Mouse (Mus musculus) hindbrain, embryonic 15.5 days (tissue): ENCODE measurements around the gene Gpm6a. TPM values are rescaled to one million over a fixed set of nuclear protein-coding genes. Genes with fewer than 3 reads are reported as not detected.

Experiments used
- ATAC-seq: fragments of 200-750 bp; cut with Nextera tagmentation; 2 replicates; pipeline ENCODE4 v1.8.0; 2017; ENCODE audit warnings: low read depth, moderate number of reproducible peaks, moderate TSS enrichment; ENCODE audit not compliant: low FRiP score
- H3K27ac ChIP-seq: fragments of 300-500 bp; sonication (generic); replicated peaks from 2 replicates; pipeline ENCODE4 v1.5.1; 2015; ENCODE audit warnings: mild to moderate bottlenecking, inconsistent platforms
- H3K27me3 ChIP-seq: fragments of 300-500 bp; sonication (generic); 2 replicates; pipeline ENCODE4 v1.6.1; 2015; ENCODE audit warnings: control low read depth, inconsistent platforms
- H3K36me3 ChIP-seq: fragments of 300-500 bp; sonication (generic); 2 replicates; pipeline ENCODE4 v1.6.1; 2015; ENCODE audit warnings: control low read depth, inconsistent platforms
- H3K4me1 ChIP-seq: fragments of 300-500 bp; sonication (generic); replicated peaks from 2 replicates; pipeline ENCODE4 v1.6.1; 2015; ENCODE audit warnings: control low read depth, inconsistent platforms
- H3K4me2 ChIP-seq: fragments of 300-500 bp; sonication (generic); 2 replicates; pipeline ENCODE4 v1.6.1; 2015; ENCODE audit warnings: moderate library complexity, mild to moderate bottlenecking, inconsistent platforms
- H3K4me3 ChIP-seq: fragments of 300-500 bp; sonication (generic); 2 replicates; pipeline ENCODE4 v1.5.1; 2015; ENCODE audit warnings: mild to moderate bottlenecking, inconsistent platforms
- H3K9ac ChIP-seq: fragments of 300-500 bp; sonication (generic); 2 replicates; pipeline ENCODE4 v1.6.1; 2015; ENCODE audit warnings: inconsistent platforms
- H3K9me3 ChIP-seq: fragments of 300-500 bp; sonication (generic); 2 replicates; pipeline ENCODE4 v1.6.1; 2016; ENCODE audit warnings: control low read depth, inconsistent platforms
- WGBS: fragments of 180-500 bp; shearing (Covaris S2); methylation state at CpG from one replicate; pipeline ENCODE4 v1.1.7; 2015; 5-methylcytosine and 5-hydroxymethylcytosine counted together
- polyA plus RNA-seq: library from polyadenylated mRNA; unstranded; fragments of >200 nt; fragmentation: Nextera tagmentation; extraction: Ambion mirVana; gene quantifications from 2 replicates; pipeline ENCODE4 v1.2.1, GENCODE M21; 2015

Gene Gpm6a
- 461 and 473 TPM in 2 replicates for polyA plus RNA-seq

GRCm38 (mm10) chr8:54954741-54955455 lies at the start of gene Gpm6a:
Gpm6a (plus strand) TSS chr8:54954843.
- peaks cover 12% of the 10 kb centered on the region for H3K4me1 ChIP-seq

GRCm38 (mm10) chr8:54912891-54913290 lies 41.8 kb upstream of the Gpm6a start:
- H3K4me1 ChIP-seq: no peaks in the 10 kb centered on the region
- ATAC-seq: no peak
- no peaks in the 10 kb centered on the region for H3K27me3 ChIP-seq
- H3K27ac ChIP-seq: no peak overlapping the region
- H3K9me3 ChIP-seq: no peaks in the 10 kb centered on the region
- no peak overlapping the region for H3K9ac ChIP-seq
- H3K4me3 ChIP-seq: no peak overlapping the region
- 96% methylated on average over 2 of the region's 2 CpGs for WGBS
- H3K36me3 ChIP-seq: no peaks in the 10 kb centered on the region
- H3K4me2 ChIP-seq: no peak overlapping the region

More at GRCm38 (mm10) chr8:54954741-54955455, at the start of gene Gpm6a:
- Histone ChIP-seq H3K4me2 (peak within 1 kb of the TSS; percentile 65), H3K27me3 (no peaks in the 10 kb centered on the region), H3K9ac (peak within 1 kb of the TSS; percentile 95), H3K4me3 (peak within 1 kb of the TSS; percentile 73), H3K9me3 (no peaks in the 10 kb centered on the region), H3K36me3 (no peaks in the 10 kb centered on the region), H3K27ac (peak within 1 kb of the TSS; percentile 98)
- ATAC-seq: peak; percentile 93
- 3% methylated on average over 13 of the region's 13 CpGs for WGBS

- ATAC-seq: no peak
- WGBS: 59% methylated on average over 8 of the region's 9 CpGs
- H3K4me2 ChIP-seq: no peak overlapping the region
- H3K36me3 ChIP-seq: no peaks in the 10 kb centered on the region
- H3K9ac ChIP-seq: no peak overlapping the region
- H3K27ac ChIP-seq: no peak overlapping the region
- no peak overlapping the region for H3K4me3 ChIP-seq
- no peaks in the 10 kb centered on the region for H3K9me3 ChIP-seq
- H3K4me1 ChIP-seq: peaks cover 3% of the 10 kb centered on the region
- no peaks in the 10 kb centered on the region for H3K27me3 ChIP-seq
Measured at GRCm38 (mm10) chr8:54917710-54918109, 36.9 kb upstream of the Gpm6a start.

GRCm38 (mm10) chr8:54922160-54922855 lies 32.3 kb upstream of the Gpm6a start:
- no peak overlapping the region for H3K4me2 ChIP-seq
- peaks cover 3% of the 10 kb centered on the region for H3K4me1 ChIP-seq
- peak overlapping the region; percentile 50 for H3K27ac ChIP-seq
- no peaks in the 10 kb centered on the region for H3K36me3 ChIP-seq
- ATAC-seq: peak; percentile 65; the same call in 1 of the 2 replicates
- no peaks in the 10 kb centered on the region for H3K27me3 ChIP-seq
- no peak overlapping the region for H3K9ac ChIP-seq
- 29% methylated on average over 2 of the region's 2 CpGs for WGBS
- H3K9me3 ChIP-seq: no peaks in the 10 kb centered on the region
- H3K4me3 ChIP-seq: no peak overlapping the region

GRCm38 (mm10) chr8:54924936-54925335 lies 29.7 kb upstream of the Gpm6a start:
- no peak overlapping the region for H3K27ac ChIP-seq
- no peaks in the 10 kb centered on the region for H3K9me3 ChIP-seq
- 91% methylated on average over 3 of the region's 3 CpGs for WGBS
- ATAC-seq: no peak
- H3K9ac ChIP-seq: no peak overlapping the region
- no peaks in the 10 kb centered on the region for H3K36me3 ChIP-seq
- H3K27me3 ChIP-seq: no peaks in the 10 kb centered on the region
- H3K4me2 ChIP-seq: no peak overlapping the region
- no peak overlapping the region for H3K4me3 ChIP-seq
- H3K4me1 ChIP-seq: peaks cover 3% of the 10 kb centered on the region

GRCm38 (mm10) chr8:54932306-54932705 lies 22.3 kb upstream of the Gpm6a start:
- no peak for ATAC-seq
- H3K4me1 ChIP-seq: no peaks in the 10 kb centered on the region

GRCm38 (mm10) chr8:54953351-54953750 lies 1.3 kb upstream of the Gpm6a start:
- no peak for ATAC-seq
- Histone ChIP-seq H3K4me1 (no peaks in the 10 kb centered on the region), H3K27ac (peak overlapping the region; percentile 98), H3K9me3 (no peaks in the 10 kb centered on the region), H3K36me3 (no peaks in the 10 kb centered on the region), H3K9ac (peak overlapping the region; percentile 95), H3K4me3 (peak overlapping the region; percentile 73), H3K27me3 (no peaks in the 10 kb centered on the region), H3K4me2 (peak overlapping the region; percentile 65)
- WGBS: 45% methylated on average over 2 of the region's 2 CpGs

More at GRCm38 (mm10) chr8:54932306-54932705, 22.3 kb upstream of the Gpm6a start:
- Histone ChIP-seq H3K4me3 (no peak overlapping the region), H3K4me2 (no peak overlapping the region), H3K9me3 (no peaks in the 10 kb centered on the region), H3K27ac (no peak overlapping the region), H3K9ac (no peak overlapping the region), H3K27me3 (no peaks in the 10 kb centered on the region), H3K36me3 (no peaks in the 10 kb centered on the region)
- 84% methylated on average over 2 of the region's 2 CpGs for WGBS

GRCm38 (mm10) chr8:54954030-54954429 lies 613 bp upstream of the Gpm6a start:
- ATAC-seq: peak; percentile 15; the same call in 1 of the 2 replicates
- H3K9ac ChIP-seq: peak overlapping the region; percentile 95
- H3K36me3 ChIP-seq: no peaks in the 10 kb centered on the region
- H3K27me3 ChIP-seq: no peaks in the 10 kb centered on the region
- H3K4me1 ChIP-seq: peaks cover 4% of the 10 kb centered on the region
- peak overlapping the region; percentile 73 for H3K4me3 ChIP-seq
- H3K27ac ChIP-seq: peak overlapping the region; percentile 98
- 10% methylated on average over 6 of the region's 6 CpGs for WGBS
- H3K9me3 ChIP-seq: no peaks in the 10 kb centered on the region
- peak overlapping the region; percentile 65 for H3K4me2 ChIP-seq

- no peaks in the 10 kb centered on the region for H3K9me3 ChIP-seq
- peaks cover 12% of the 10 kb centered on the region for H3K4me1 ChIP-seq
- no peak for ATAC-seq
- H3K27ac ChIP-seq: peak overlapping the region; percentile 98
- WGBS: 37% methylated on average over 3 of the region's 3 CpGs
- peak overlapping the region; percentile 95 for H3K9ac ChIP-seq
- H3K4me2 ChIP-seq: peak overlapping the region; percentile 65
- no peaks in the 10 kb centered on the region for H3K36me3 ChIP-seq
- peak overlapping the region; percentile 73 for H3K4me3 ChIP-seq
- no peaks in the 10 kb centered on the region for H3K27me3 ChIP-seq
Measured at GRCm38 (mm10) chr8:54955456-54955800, 785 bp downstream of the Gpm6a start.

GRCm38 (mm10) chr8:54955935-54956573 lies 1.4 kb downstream of the Gpm6a start:
- WGBS: 45% methylated on average over 6 of the region's 6 CpGs

GRCm38 (mm10) chr8:54956787-54957186 lies 2.1 kb downstream of the Gpm6a start:
- Histone ChIP-seq H3K4me3 (peak overlapping the region; percentile 48), H3K27ac (peak overlapping the region; percentile 64; the same call in 1 of the 2 replicates), H3K9me3 (no peaks in the 10 kb centered on the region), H3K36me3 (no peaks in the 10 kb centered on the region), H3K4me2 (peak overlapping the region; percentile 60), H3K4me1 (peaks cover 15% of the 10 kb centered on the region), H3K27me3 (no peaks in the 10 kb centered on the region), H3K9ac (peak overlapping the region; percentile 47)
- WGBS: 29% methylated on average over 3 of the region's 3 CpGs
- ATAC-seq: no peak

More at GRCm38 (mm10) chr8:54955935-54956573, 1.4 kb downstream of the Gpm6a start:
- H3K4me3 ChIP-seq: peak overlapping the region; percentile 73
- no peaks in the 10 kb centered on the region for H3K9me3 ChIP-seq
- H3K9ac ChIP-seq: peak overlapping the region; percentile 65
- H3K27me3 ChIP-seq: no peaks in the 10 kb centered on the region
- peak; percentile 55 for ATAC-seq
- H3K4me1 ChIP-seq: peaks cover 15% of the 10 kb centered on the region
- H3K36me3 ChIP-seq: no peaks in the 10 kb centered on the region
- peak overlapping the region; percentile 80 for H3K27ac ChIP-seq
- H3K4me2 ChIP-seq: peak overlapping the region; percentile 47

GRCm38 (mm10) chr8:54957506-54957905 lies 2.9 kb downstream of the Gpm6a start:
- WGBS: 47% methylated on average over 3 of the region's 3 CpGs

More at GRCm38 (mm10) chr8:54957506-54957905, 2.9 kb downstream of the Gpm6a start:
- H3K4me3 ChIP-seq: peak overlapping the region; percentile 48
- H3K4me1 ChIP-seq: peaks cover 15% of the 10 kb centered on the region
- H3K27ac ChIP-seq: no peak overlapping the region; the same call in 1 of the 2 replicates
- H3K36me3 ChIP-seq: no peaks in the 10 kb centered on the region
- peak overlapping the region; percentile 47 for H3K9ac ChIP-seq
- peak overlapping the region; percentile 60 for H3K4me2 ChIP-seq
- H3K27me3 ChIP-seq: no peaks in the 10 kb centered on the region
- H3K9me3 ChIP-seq: no peaks in the 10 kb centered on the region
- ATAC-seq: no peak
